Mouse (Mus musculus): ENCODE data around the gene Sh3gl2.

Gene Sh3gl2

GRCm38 (mm10) chr4:85205071-85205635, at the start of gene Sh3gl2:
Gene Sh3gl2, plus strand, starts transcription at chr4:85205126.
- no peak for DNase-seq

GRCm38 (mm10) chr4:85161156-85161555, 43.8 kb upstream of the Sh3gl2 start:
- DNase-seq: no peak

- no peak for DNase-seq
Observed at GRCm38 (mm10) chr4:85162468-85163312, 42.2 kb upstream of the Sh3gl2 start.

GRCm38 (mm10) chr4:85163313-85163615, 41.7 kb upstream of the Sh3gl2 start:
- DNase-seq: no peak

GRCm38 (mm10) chr4:85168001-85168400, 36.9 kb upstream of the Sh3gl2 start:
- DNase-seq: no peak

- DNase-seq: no peak
Observed at GRCm38 (mm10) chr4:85175466-85175865, 29.5 kb upstream of the Sh3gl2 start.

- DNase-seq: no peak
Observed at GRCm38 (mm10) chr4:85178394-85179051, 26.4 kb upstream of the Sh3gl2 start.

- no peak for DNase-seq
Observed at GRCm38 (mm10) chr4:85186011-85186410, 18.9 kb upstream of the Sh3gl2 start.

GRCm38 (mm10) chr4:85196201-85196600, 8.7 kb upstream of the Sh3gl2 start:
- no peak for DNase-seq

- DNase-seq: no peak
Observed at GRCm38 (mm10) chr4:85198431-85198830, 6.5 kb upstream of the Sh3gl2 start.

GRCm38 (mm10) chr4:85202582-85202981, 2.3 kb upstream of the Sh3gl2 start:
- DNase-seq: no peak

- DNase-seq: no peak
Observed at GRCm38 (mm10) chr4:85205636-85206211, 798 bp downstream of the Sh3gl2 start.

GRCm38 (mm10) chr4:85206675-85207400, 1.9 kb downstream of the Sh3gl2 start:
- no peak for DNase-seq

- DNase-seq: no peak
Observed at GRCm38 (mm10) chr4:85207515-85207914, 2.6 kb downstream of the Sh3gl2 start.

- no peak for DNase-seq
Observed at GRCm38 (mm10) chr4:85208531-85208930, 3.6 kb downstream of the Sh3gl2 start.

- DNase-seq: no peak
Observed at GRCm38 (mm10) chr4:85210953-85211352, 6.0 kb downstream of the Sh3gl2 start.

GRCm38 (mm10) chr4:85217003-85217402, 12.1 kb downstream of the Sh3gl2 start:
- DNase-seq: no peak

GRCm38 (mm10) chr4:85222716-85223115, 17.8 kb downstream of the Sh3gl2 start:
- DNase-seq: no peak

GRCm38 (mm10) chr4:85226731-85227130, 21.8 kb downstream of the Sh3gl2 start:
- DNase-seq: no peak

GRCm38 (mm10) chr4:85227664-85228588, 23.0 kb downstream of the Sh3gl2 start:
- no peak for DNase-seq

- DNase-seq: no peak
Observed at GRCm38 (mm10) chr4:85228589-85228948, 23.6 kb downstream of the Sh3gl2 start.
